Mouse (Mus musculus) olfactory bulb, adult 2 months (tissue): Measurements from ENCODE around the gene Rsrp1. TPM values are rescaled to one million over a fixed set of nuclear protein-coding genes. Genes with fewer than 3 reads are reported as not detected.
A peak's percentile ranks its signal among the peaks of the same experiment; 100 is the strongest.

Source experiments
- H3K27ac ChIP-seq: fragments of 200-500 bp; 2 replicates; pipeline ENCODE4 v1.5.1; 2012; ENCODE audit warnings: low read depth, low read length; ENCODE audit not compliant: insufficient read depth
- H3K4me1 ChIP-seq: fragments of 200-500 bp; 2 replicates; pipeline ENCODE4 v1.6.1; 2012; ENCODE audit warnings: low read length; ENCODE audit not compliant: control insufficient read depth, insufficient read depth
- H3K4me3 ChIP-seq: fragments of 200-500 bp; 2 replicates; pipeline ENCODE4 v1.5.1; 2012; ENCODE audit warnings: mild to moderate bottlenecking, low read depth, low read length, moderate library complexity; ENCODE audit not compliant: insufficient read depth
- CTCF ChIP-seq: fragments of 200-500 bp; IDR thresholded peaks from 2 replicates; pipeline ENCODE4 v1.5.1; 2012; ENCODE audit warnings: low read depth, mild to moderate bottlenecking, low read length, moderate library complexity; ENCODE audit not compliant: insufficient read depth
- POLR2A ChIP-seq: fragments of 200-500 bp; IDR thresholded peaks from 2 replicates; pipeline ENCODE4 v1.6.1; 2012; ENCODE audit warnings: mild to moderate bottlenecking, low read depth, low read length, moderate library complexity; ENCODE audit not compliant: insufficient read depth
- WGBS: fragments of 180-500 bp; shearing (Covaris S2); methylation state at CpG from one replicate; pipeline ENCODE4 v1.1.7; 2018; 5-methylcytosine and 5-hydroxymethylcytosine counted together
- polyA plus RNA-seq: library from polyadenylated mRNA; stranded (reverse); fragments of >200 nt; gene quantifications from 2 replicates; pipeline ENCODE4 v1.2.4, GENCODE M21; 2012; ENCODE audit warnings: low replicate concordance; ENCODE audit not compliant: missing spikeins, insufficient read depth, insufficient read length

Gene Rsrp1
- polyA plus RNA-seq, 1 experiment, result 522 TPM

DNA sequence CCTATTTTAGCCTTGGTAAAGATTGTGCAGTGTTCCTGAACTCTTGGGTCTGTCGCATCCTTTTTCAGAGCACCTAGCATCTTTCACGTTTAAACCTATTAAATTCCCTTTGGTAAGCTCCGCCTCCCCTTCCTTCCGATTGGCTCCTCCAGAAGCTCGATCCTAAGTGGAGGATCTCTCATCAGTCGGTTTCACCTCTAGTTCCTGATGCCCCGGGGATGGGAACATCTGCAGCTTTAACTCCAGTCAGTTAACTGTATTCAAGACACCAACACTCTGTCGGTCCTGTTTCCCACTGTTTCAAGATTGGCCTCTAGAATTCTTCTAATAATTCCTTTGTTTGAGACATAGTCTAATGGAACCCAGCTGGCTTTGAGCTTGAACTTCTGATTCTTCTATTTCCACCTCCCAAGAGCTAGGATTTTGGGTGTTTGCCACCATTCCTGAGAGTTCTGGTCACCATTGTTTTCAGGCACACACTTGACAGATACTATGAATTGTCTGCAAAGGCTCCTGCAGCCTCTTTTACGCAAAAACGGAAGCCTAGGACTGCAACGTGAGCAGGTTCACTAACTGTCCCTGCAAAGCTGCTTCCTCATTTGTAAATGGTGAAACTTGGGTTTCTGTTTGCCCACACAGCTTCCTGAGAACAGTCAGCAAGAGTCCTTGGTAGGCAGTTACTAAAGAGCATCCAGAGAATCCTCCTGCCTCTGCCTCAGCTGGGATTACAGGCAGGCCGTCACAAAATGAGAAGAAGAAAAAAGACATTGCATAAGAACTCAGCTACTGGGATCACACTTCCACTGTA lies 3.5 kb upstream of the Rsrp1 start:
- H3K27ac ChIP-seq, result no peak overlapping the region
- no peak overlapping the region for H3K4me3 ChIP-seq
- WGBS, result 46% methylated on average over 12 of the region's 12 CpGs
- peaks cover 11% of the 10 kb centered on the region for H3K4me1 ChIP-seq
- TF ChIP-seq CTCF, result no peak
- no peak for TF ChIP-seq POLR2A

DNA sequence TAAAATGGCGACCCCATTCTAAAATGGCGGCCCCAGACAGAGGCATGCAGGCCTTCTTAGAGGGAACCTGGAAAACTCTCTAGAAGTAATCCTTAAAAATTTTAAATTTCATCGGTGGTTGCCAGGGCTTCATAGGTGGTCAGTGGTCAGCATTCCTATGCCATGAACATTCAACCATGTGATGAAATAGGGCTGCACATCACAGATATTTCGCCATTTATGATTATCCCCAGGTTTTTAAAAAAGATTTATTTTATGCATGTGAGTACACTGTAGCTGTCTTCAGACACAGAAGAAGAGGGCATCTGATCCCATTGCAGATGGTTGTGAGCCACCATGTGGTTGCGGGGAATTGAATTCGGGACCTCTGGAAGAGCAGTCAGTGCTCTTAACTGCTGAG lies 2.8 kb upstream of the Rsrp1 start:
- peaks cover 9% of the 10 kb centered on the region for H3K4me1 ChIP-seq
- H3K27ac ChIP-seq, result no peak overlapping the region
- no peak overlapping the region for H3K4me3 ChIP-seq
- WGBS, result 98% methylated on average over 6 of the region's 6 CpGs
- no peak for TF ChIP-seq CTCF
- no peak for TF ChIP-seq POLR2A

GRCm38 (mm10) chr4:134921703-134922102 lies 1.7 kb upstream of the Rsrp1 start:
- H3K27ac ChIP-seq, result no peak overlapping the region
- WGBS, result over 99% methylated on average over 4 of the region's 4 CpGs
- peaks cover 6% of the 10 kb centered on the region for H3K4me1 ChIP-seq
- no peak overlapping the region for H3K4me3 ChIP-seq
- TF ChIP-seq POLR2A, result no peak
- no peak for TF ChIP-seq CTCF

- peak overlapping the region; percentile 71 for H3K4me3 ChIP-seq
- peak overlapping the region; percentile 100 for H3K27ac ChIP-seq
- TF ChIP-seq CTCF (no peak), POLR2A (no peak)
- 52% methylated on average over 10 of the region's 10 CpGs for WGBS
- H3K4me1 ChIP-seq, result peaks cover 6% of the 10 kb centered on the region
Observed at GRCm38 (mm10) chr4:134922111-134922924, 1.1 kb upstream of the Rsrp1 start.

DNA sequence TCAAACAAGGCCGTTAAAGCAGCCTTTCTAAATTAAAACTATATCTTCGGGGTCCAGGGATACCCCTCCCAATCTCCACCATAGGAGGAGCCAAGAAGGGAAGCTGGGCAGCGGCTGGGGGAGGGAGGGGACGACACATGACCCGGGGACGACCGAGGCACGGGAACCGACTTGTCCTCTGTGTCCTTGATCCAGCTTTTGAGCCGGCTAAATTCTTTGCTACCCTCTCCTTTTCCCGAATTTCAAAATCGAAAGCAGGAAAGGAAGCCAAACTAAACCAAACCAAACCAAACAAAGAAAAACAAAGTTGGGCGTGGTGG lies 507 bp upstream of the Rsrp1 start:
- no peak for TF ChIP-seq POLR2A
- no peak for TF ChIP-seq CTCF
- Histone ChIP-seq H3K27ac (peak overlapping the region; percentile 100), H3K4me3 (peak overlapping the region; percentile 71), H3K4me1 (peaks cover 6% of the 10 kb centered on the region)
- 0% methylated on average over 13 of the region's 13 CpGs for WGBS

- peak overlapping the region; percentile 71 for H3K4me3 ChIP-seq
- under 1% methylated on average over 75 of the region's 75 CpGs for WGBS
- TF ChIP-seq POLR2A, result no peak
- TF ChIP-seq CTCF, result no peak
- H3K4me1 ChIP-seq, result peaks cover 6% of the 10 kb centered on the region
- H3K27ac ChIP-seq, result peak overlapping the region; percentile 96
Observed at GRCm38 (mm10) chr4:134924019-134924741, 788 bp downstream of the Rsrp1 start.

GRCm38 (mm10) chr4:134925206-134925605 lies 1.8 kb downstream of the Rsrp1 start:
- TF ChIP-seq POLR2A (no peak), CTCF (no peak)
- Histone ChIP-seq H3K27ac (no peak overlapping the region), H3K4me3 (peak overlapping the region; percentile 41), H3K4me1 (peaks cover 6% of the 10 kb centered on the region)
- WGBS, result 17% methylated on average over 8 of the region's 8 CpGs

DNA sequence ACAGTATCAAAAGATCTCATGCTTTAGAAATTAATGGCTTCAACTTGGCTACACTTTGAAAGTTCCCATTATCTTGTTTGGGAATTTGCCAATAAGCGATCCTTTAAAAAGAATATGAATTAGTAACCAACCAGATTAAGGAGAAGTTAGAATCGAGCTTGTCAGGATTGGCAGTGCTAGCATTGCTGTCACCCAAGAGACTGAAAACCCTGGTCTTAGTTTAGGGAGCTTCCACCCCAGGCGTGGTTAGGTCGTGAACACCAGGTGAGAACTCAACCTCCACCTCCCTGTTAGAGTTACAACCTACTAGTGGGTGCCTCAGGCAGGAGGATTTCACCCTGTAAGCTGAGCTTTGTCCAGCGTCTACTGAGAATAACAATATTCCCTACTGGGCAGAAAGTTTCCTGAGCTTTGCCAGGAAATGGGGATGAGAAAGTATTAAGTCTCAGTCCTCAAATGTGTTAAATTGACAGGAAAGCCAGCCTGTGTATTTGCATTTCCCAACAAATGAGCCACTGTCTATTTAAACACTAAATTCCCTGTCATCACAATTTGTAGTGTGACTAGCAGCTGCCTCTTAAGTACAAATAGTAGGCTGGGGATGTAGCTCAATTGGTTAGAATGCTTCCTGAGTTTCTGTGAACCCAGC lies 4.5 kb downstream of the Rsrp1 start:
- H3K4me3 ChIP-seq, result no peak overlapping the region
- H3K4me1 ChIP-seq, result peaks cover 5% of the 10 kb centered on the region
- WGBS, result 31% methylated on average over 5 of the region's 5 CpGs
- TF ChIP-seq CTCF, result no peak
- no peak for TF ChIP-seq POLR2A
- no peak overlapping the region for H3K27ac ChIP-seq

- Histone ChIP-seq H3K4me1 (peaks cover 5% of the 10 kb centered on the region), H3K27ac (no peak overlapping the region), H3K4me3 (no peak overlapping the region)
- TF ChIP-seq POLR2A (no peak), CTCF (no peak)
- WGBS, result 83% methylated on average over 1 of the region's 1 CpGs
Observed at GRCm38 (mm10) chr4:134928464-134928836, 5.1 kb downstream of the Rsrp1 start.
